Mouse (Mus musculus): ENCODE data around the gene Cyp26c1. TPM values are rescaled to one million over a fixed set of nuclear protein-coding genes. Genes with fewer than 3 reads are reported as not detected.

Cyp26c1 gene
- not detected in 2 replicates for polyA plus RNA-seq (2012; rRNA removed)

- TF ChIP-seq CTCF (IDR thresholded peaks at IDR 0.05; ENCODE audit: extremely low read depth, insufficient read depth, low read length), result no peak
- TF ChIP-seq POLR2A (IDR thresholded peaks at IDR 0.05; ENCODE audit: extremely low read depth, insufficient read depth, low read length), result no peak
- no peak within 1 kb of the TSS for H3K4me3 ChIP-seq (ENCODE audit: insufficient read depth, low read length)
- H3K4me1 ChIP-seq (ENCODE audit: control insufficient read depth, insufficient read depth, low read length), result no peaks in the 10 kb centered on the region
- H3K27ac ChIP-seq (ENCODE audit: insufficient read depth, low read length), result no peak within 1 kb of the TSS
Measured at GRCm38 (mm10) chr19:37685281-37685680, at the start of gene Cyp26c1. Gene Cyp26c1 (plus strand): TSS chr19:37685581.

GRCm38 (mm10) chr19:37647994-37648393 lies 37.4 kb upstream of the Cyp26c1 start:
- Histone ChIP-seq H3K4me1 (ENCODE audit: control insufficient read depth, insufficient read depth, low read length) (no peaks in the 10 kb centered on the region), H3K27ac (ENCODE audit: insufficient read depth, low read length) (no peak overlapping the region), H3K4me3 (ENCODE audit: insufficient read depth, low read length) (no peak overlapping the region)
- TF ChIP-seq CTCF (IDR thresholded peaks at IDR 0.05; ENCODE audit: extremely low read depth, insufficient read depth, low read length) (peak; percentile 28; the same call in 1 of the 2 replicates), POLR2A (IDR thresholded peaks at IDR 0.05; ENCODE audit: extremely low read depth, insufficient read depth, low read length) (no peak)

GRCm38 (mm10) chr19:37650526-37650925 lies 34.9 kb upstream of the Cyp26c1 start:
- no peak overlapping the region for H3K27ac ChIP-seq (ENCODE audit: insufficient read depth, low read length)
- TF ChIP-seq CTCF (IDR thresholded peaks at IDR 0.05; ENCODE audit: extremely low read depth, insufficient read depth, low read length) (no peak), POLR2A (IDR thresholded peaks at IDR 0.05; ENCODE audit: extremely low read depth, insufficient read depth, low read length) (no peak)
- no peaks in the 10 kb centered on the region for H3K4me1 ChIP-seq (ENCODE audit: control insufficient read depth, insufficient read depth, low read length)
- no peak overlapping the region for H3K4me3 ChIP-seq (ENCODE audit: insufficient read depth, low read length)

GRCm38 (mm10) chr19:37654012-37654411 lies 31.4 kb upstream of the Cyp26c1 start:
- Histone ChIP-seq H3K4me1 (ENCODE audit: control insufficient read depth, insufficient read depth, low read length) (no peaks in the 10 kb centered on the region), H3K27ac (ENCODE audit: insufficient read depth, low read length) (no peak overlapping the region), H3K4me3 (ENCODE audit: insufficient read depth, low read length) (no peak overlapping the region)
- no peak for TF ChIP-seq CTCF (IDR thresholded peaks at IDR 0.05; ENCODE audit: extremely low read depth, insufficient read depth, low read length)
- TF ChIP-seq POLR2A (IDR thresholded peaks at IDR 0.05; ENCODE audit: extremely low read depth, insufficient read depth, low read length), result no peak

GRCm38 (mm10) chr19:37656441-37656840 lies 28.9 kb upstream of the Cyp26c1 start:
- Histone ChIP-seq H3K4me1 (ENCODE audit: control insufficient read depth, insufficient read depth, low read length) (no peaks in the 10 kb centered on the region), H3K27ac (ENCODE audit: insufficient read depth, low read length) (no peak overlapping the region), H3K4me3 (ENCODE audit: insufficient read depth, low read length) (no peak overlapping the region)
- TF ChIP-seq POLR2A (IDR thresholded peaks at IDR 0.05; ENCODE audit: extremely low read depth, insufficient read depth, low read length) (no peak), CTCF (IDR thresholded peaks at IDR 0.05; ENCODE audit: extremely low read depth, insufficient read depth, low read length) (no peak)

GRCm38 (mm10) chr19:37665256-37665655 lies 20.1 kb upstream of the Cyp26c1 start:
- H3K27ac ChIP-seq (ENCODE audit: insufficient read depth, low read length), result no peak overlapping the region
- H3K4me3 ChIP-seq (ENCODE audit: insufficient read depth, low read length), result no peak overlapping the region
- TF ChIP-seq CTCF (IDR thresholded peaks at IDR 0.05; ENCODE audit: extremely low read depth, insufficient read depth, low read length) (no peak), POLR2A (IDR thresholded peaks at IDR 0.05; ENCODE audit: extremely low read depth, insufficient read depth, low read length) (no peak)
- H3K4me1 ChIP-seq (ENCODE audit: control insufficient read depth, insufficient read depth, low read length), result no peaks in the 10 kb centered on the region

- Histone ChIP-seq H3K4me1 (ENCODE audit: control insufficient read depth, insufficient read depth, low read length) (no peaks in the 10 kb centered on the region), H3K4me3 (ENCODE audit: insufficient read depth, low read length) (no peak overlapping the region), H3K27ac (ENCODE audit: insufficient read depth, low read length) (no peak overlapping the region)
- TF ChIP-seq CTCF (IDR thresholded peaks at IDR 0.05; ENCODE audit: extremely low read depth, insufficient read depth, low read length), result no peak
- TF ChIP-seq POLR2A (IDR thresholded peaks at IDR 0.05; ENCODE audit: extremely low read depth, insufficient read depth, low read length), result no peak
Measured at GRCm38 (mm10) chr19:37667855-37668594, 17.4 kb upstream of the Cyp26c1 start.

- Histone ChIP-seq H3K4me1 (ENCODE audit: control insufficient read depth, insufficient read depth, low read length) (no peaks in the 10 kb centered on the region), H3K27ac (ENCODE audit: insufficient read depth, low read length) (no peak overlapping the region), H3K4me3 (ENCODE audit: insufficient read depth, low read length) (no peak overlapping the region)
- TF ChIP-seq POLR2A (IDR thresholded peaks at IDR 0.05; ENCODE audit: extremely low read depth, insufficient read depth, low read length), result no peak
- TF ChIP-seq CTCF (IDR thresholded peaks at IDR 0.05; ENCODE audit: extremely low read depth, insufficient read depth, low read length), result no peak
Measured at GRCm38 (mm10) chr19:37668657-37669056, 16.7 kb upstream of the Cyp26c1 start.

GRCm38 (mm10) chr19:37669486-37669885 lies 15.9 kb upstream of the Cyp26c1 start:
- TF ChIP-seq POLR2A (IDR thresholded peaks at IDR 0.05; ENCODE audit: extremely low read depth, insufficient read depth, low read length) (no peak), CTCF (IDR thresholded peaks at IDR 0.05; ENCODE audit: extremely low read depth, insufficient read depth, low read length) (no peak)

GRCm38 (mm10) chr19:37673393-37673792 lies 12.0 kb upstream of the Cyp26c1 start:
- no peak overlapping the region for H3K27ac ChIP-seq (ENCODE audit: insufficient read depth, low read length)
- no peaks in the 10 kb centered on the region for H3K4me1 ChIP-seq (ENCODE audit: control insufficient read depth, insufficient read depth, low read length)
- no peak for TF ChIP-seq POLR2A (IDR thresholded peaks at IDR 0.05; ENCODE audit: extremely low read depth, insufficient read depth, low read length)
- TF ChIP-seq CTCF (IDR thresholded peaks at IDR 0.05; ENCODE audit: extremely low read depth, insufficient read depth, low read length), result no peak
- no peak overlapping the region for H3K4me3 ChIP-seq (ENCODE audit: insufficient read depth, low read length)

More at GRCm38 (mm10) chr19:37669486-37669885, 15.9 kb upstream of the Cyp26c1 start:
- no peak overlapping the region for H3K4me3 ChIP-seq (ENCODE audit: insufficient read depth, low read length)
- no peaks in the 10 kb centered on the region for H3K4me1 ChIP-seq (ENCODE audit: control insufficient read depth, insufficient read depth, low read length)
- no peak overlapping the region for H3K27ac ChIP-seq (ENCODE audit: insufficient read depth, low read length)
